Mouse (Mus musculus) urinary bladder, adult 2 months (tissue): ENCODE data around the gene Cphx2. TPM values are rescaled to one million over a fixed set of nuclear protein-coding genes. Genes with fewer than 3 reads are reported as not detected.
"Not testable (repeated sequence)": the region's sequence is repeated elsewhere in the genome, so short reads cannot be mapped to it uniquely, and the experiment has no call there.

Source experiments
- DNase-seq: peaks from one replicate; pipeline ENCODE4 v3.0.0; 2022; ENCODE audit warnings: low spot score
- polyA plus RNA-seq: library from polyadenylated mRNA; depleted of rRNA; stranded (reverse); fragments of >200 nt; gene quantifications from 2 replicates; pipeline ENCODE4 v1.2.3, GENCODE M21; 2012; rRNA removed

Cphx2 gene
- not detected in 2 replicates for polyA plus RNA-seq

- not testable (repeated sequence) for DNase-seq
Observed at GRCm38 (mm10) chr14:26081216-26081615, at the start of gene Cphx2. Gene Cphx2, plus strand, starts transcription at chr14:26081516.

GRCm38 (mm10) chr14:26034364-26034763 is 47.0 kb upstream of the Cphx2 start:
- DNase-seq, result not testable (repeated sequence)

GRCm38 (mm10) chr14:26035439-26035838 is 45.9 kb upstream of the Cphx2 start:
- not testable (repeated sequence) for DNase-seq

GRCm38 (mm10) chr14:26042611-26043010 is 38.7 kb upstream of the Cphx2 start, which contains the start of gene Gm9780:
Gene Gm9780, minus strand, starts transcription at chr14:26042711.
- DNase-seq, result not testable (repeated sequence)

- DNase-seq, result not testable (repeated sequence)
Observed at GRCm38 (mm10) chr14:26045007-26045406, 36.3 kb upstream of the Cphx2 start.

- DNase-seq, result not testable (repeated sequence)
Observed at GRCm38 (mm10) chr14:26047026-26047425, 34.3 kb upstream of the Cphx2 start.

GRCm38 (mm10) chr14:26048767-26049166 is 32.5 kb upstream of the Cphx2 start:
- not testable (repeated sequence) for DNase-seq

- not testable (repeated sequence) for DNase-seq
Observed at GRCm38 (mm10) chr14:26058184-26058583, 23.1 kb upstream of the Cphx2 start.

GRCm38 (mm10) chr14:26059362-26059761 is 22.0 kb upstream of the Cphx2 start:
- not testable (repeated sequence) for DNase-seq

- not testable (repeated sequence) for DNase-seq
Observed at GRCm38 (mm10) chr14:26066574-26067324, 14.6 kb upstream of the Cphx2 start.

- not testable (repeated sequence) for DNase-seq
Observed at GRCm38 (mm10) chr14:26067325-26067633, 14.0 kb upstream of the Cphx2 start, which contains the start of gene Tmem254c. Gene Tmem254c, minus strand, starts transcription at chr14:26067355.

GRCm38 (mm10) chr14:26076620-26077390 is 4.5 kb upstream of the Cphx2 start:
- DNase-seq, result not testable (repeated sequence)

- not testable (repeated sequence) for DNase-seq
Observed at GRCm38 (mm10) chr14:26081997-26082396, 681 bp downstream of the Cphx2 start, which contains the start of gene Cphx3. Gene Cphx3, plus strand, starts transcription at chr14:26082297.

GRCm38 (mm10) chr14:26097622-26098021 is 16.3 kb downstream of the Cphx2 start:
- not testable (repeated sequence) for DNase-seq

- not testable (repeated sequence) for DNase-seq
Observed at GRCm38 (mm10) chr14:26118150-26118549, 36.8 kb downstream of the Cphx2 start, which contains the start of gene Duxbl2. Gene Duxbl2, plus strand, starts transcription at chr14:26118349.

- DNase-seq, result not testable (repeated sequence)
Observed at GRCm38 (mm10) chr14:26118550-26119000, 37.3 kb downstream of the Cphx2 start.

- not testable (repeated sequence) for DNase-seq
Observed at GRCm38 (mm10) chr14:26119095-26119494, 37.8 kb downstream of the Cphx2 start.

Other genes with a start within 250 kb of the Cphx2 start
- gene Anxa11, start 239.4 kb upstream of the Cphx2 start, polyA plus RNA-seq, result 65.5 and 84.4 TPM in 2 replicates
- 6.9 and 8.5 TPM in 2 replicates for gene Plac9a, start 178.4 kb upstream of the Cphx2 start, polyA plus RNA-seq
- 3.4 and 5.7 TPM in 2 replicates for gene Tmem254a, start 153.8 kb upstream of the Cphx2 start, polyA plus RNA-seq
- gene Cphx1, start 143.2 kb upstream of the Cphx2 start, polyA plus RNA-seq, result not detected in 2 replicates
- gene Duxbl1, start 102.9 kb upstream of the Cphx2 start, polyA plus RNA-seq, result 1.7 and 2.4 TPM in 2 replicates
- 165 and 279 TPM in 2 replicates for gene Gm9780, start 38.8 kb upstream of the Cphx2 start, polyA plus RNA-seq
- 16.9 and 24.6 TPM in 2 replicates for gene Tmem254c, start 14.2 kb upstream of the Cphx2 start, polyA plus RNA-seq
- gene Cphx3, start 781 bp downstream of the Cphx2 start, polyA plus RNA-seq, result not detected in 2 replicates
- 0.25 TPM in 1 of 2 replicates, not detected in the other for gene Duxbl2, start 36.8 kb downstream of the Cphx2 start, polyA plus RNA-seq
- 92.7 and 96.0 TPM in 2 replicates for gene Plac9b, start 101.0 kb downstream of the Cphx2 start, polyA plus RNA-seq
- 31.2 and 32.9 TPM in 2 replicates for gene Tmem254b, start 125.5 kb downstream of the Cphx2 start, polyA plus RNA-seq
- gene Duxbl3, start 176.4 kb downstream of the Cphx2 start, polyA plus RNA-seq, result 1.4 and 1.7 TPM in 2 replicates